Mouse (Mus musculus) ovary, postnatal 36 days (tissue): ENCODE results near the gene Nod2.

Experiments
- DNase-seq: peaks from one replicate; pipeline ENCODE4 v3.0.0; 2022; ENCODE audit warnings: low spot score, mixed read lengths

The Nod2 gene

GRCm38 (mm10) chr8:88646837-88647778 lies at the start of gene Nod2:
TSS of gene Nod2 (plus strand) at chr8:88647315.
- peak; percentile 82 for DNase-seq

GRCm38 (mm10) chr8:88598578-88598977 lies 48.5 kb upstream of the Nod2 start:
- no peak for DNase-seq

- DNase-seq: no peak
Observed at GRCm38 (mm10) chr8:88599491-88599890, 47.6 kb upstream of the Nod2 start.

- no peak for DNase-seq
Observed at GRCm38 (mm10) chr8:88603446-88603989, 43.6 kb upstream of the Nod2 start.

GRCm38 (mm10) chr8:88604065-88605038 lies 42.8 kb upstream of the Nod2 start:
- peak; percentile 53 for DNase-seq

- DNase-seq: no peak
Observed at GRCm38 (mm10) chr8:88605361-88606040, 41.6 kb upstream of the Nod2 start.

- no peak for DNase-seq
Observed at GRCm38 (mm10) chr8:88609036-88609435, 38.1 kb upstream of the Nod2 start.

GRCm38 (mm10) chr8:88610271-88610670 lies 36.8 kb upstream of the Nod2 start:
- DNase-seq: no peak

- DNase-seq: no peak
Observed at GRCm38 (mm10) chr8:88614981-88615380, 32.1 kb upstream of the Nod2 start.

GRCm38 (mm10) chr8:88618612-88619011 lies 28.5 kb upstream of the Nod2 start:
- DNase-seq: no peak

- DNase-seq: no peak
Observed at GRCm38 (mm10) chr8:88619513-88619912, 27.6 kb upstream of the Nod2 start.

- DNase-seq: no peak
Observed at GRCm38 (mm10) chr8:88620931-88621330, 26.2 kb upstream of the Nod2 start.

GRCm38 (mm10) chr8:88621408-88621807 lies 25.7 kb upstream of the Nod2 start:
- peak; percentile 74 for DNase-seq

- DNase-seq: no peak
Observed at GRCm38 (mm10) chr8:88623351-88623750, 23.8 kb upstream of the Nod2 start.

GRCm38 (mm10) chr8:88624276-88624675 lies 22.8 kb upstream of the Nod2 start:
- no peak for DNase-seq

GRCm38 (mm10) chr8:88626433-88626832 lies 20.7 kb upstream of the Nod2 start:
- DNase-seq: no peak

GRCm38 (mm10) chr8:88626940-88627264 lies 20.2 kb upstream of the Nod2 start:
- no peak for DNase-seq

- DNase-seq: peak; percentile 80
Observed at GRCm38 (mm10) chr8:88627265-88627991, 19.7 kb upstream of the Nod2 start.

GRCm38 (mm10) chr8:88628001-88628774 lies 18.9 kb upstream of the Nod2 start:
- DNase-seq: no peak

- no peak for DNase-seq
Observed at GRCm38 (mm10) chr8:88630225-88630624, 16.9 kb upstream of the Nod2 start.
